Mouse (Mus musculus) cerebellum, postnatal 10 days (tissue): ENCODE results near the gene Ank.

ENCODE experiments used
- DNase-seq, 2 experiments: peaks; one replicate each; pipeline ENCODE4 v3.0.0; 2021; ENCODE audit warnings: mixed read lengths in 2 of 2

The Ank gene

DNA sequence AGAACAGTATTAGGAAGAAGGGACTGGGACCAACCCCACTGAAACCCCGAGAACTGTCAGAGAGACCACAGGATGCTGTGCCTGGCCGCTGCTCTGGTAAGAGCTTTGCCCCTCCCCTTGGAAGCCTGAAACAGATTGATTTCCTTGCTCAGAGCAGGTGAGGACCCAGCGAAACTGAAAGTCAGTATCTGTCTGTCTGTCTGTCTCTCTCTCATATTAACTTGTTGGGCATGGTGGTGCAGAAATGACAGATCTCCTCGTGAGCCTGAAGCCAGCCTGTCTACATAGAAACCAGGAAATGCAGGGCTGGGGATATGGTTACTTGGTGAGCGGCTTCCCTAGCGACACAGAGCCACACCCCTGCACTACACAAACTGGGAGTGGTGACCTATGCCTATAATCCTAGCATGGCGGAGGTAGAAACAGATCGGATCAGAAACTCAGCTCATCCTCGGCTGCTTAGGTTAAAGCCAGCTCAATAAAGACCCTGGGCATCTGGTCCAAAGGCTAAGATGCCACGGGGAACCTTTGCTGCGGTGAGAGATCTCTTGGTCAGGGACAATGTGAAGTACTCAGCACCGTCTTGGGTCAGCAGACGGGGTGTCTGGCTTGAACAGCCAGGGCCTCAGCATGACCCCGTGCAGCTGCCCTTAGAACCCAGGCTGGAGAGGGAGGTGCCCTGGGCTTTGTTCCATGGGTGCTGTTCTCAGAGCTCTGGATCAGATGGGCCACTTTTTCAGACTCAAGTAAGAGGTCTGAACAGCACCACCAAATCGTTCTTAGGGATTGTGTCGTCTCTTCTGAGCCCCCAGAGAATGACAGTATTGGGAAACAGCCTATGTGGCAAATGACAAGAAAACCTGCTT, 111.7 kb downstream of the Ank start:
- no peak for DNase-seq

DNA sequence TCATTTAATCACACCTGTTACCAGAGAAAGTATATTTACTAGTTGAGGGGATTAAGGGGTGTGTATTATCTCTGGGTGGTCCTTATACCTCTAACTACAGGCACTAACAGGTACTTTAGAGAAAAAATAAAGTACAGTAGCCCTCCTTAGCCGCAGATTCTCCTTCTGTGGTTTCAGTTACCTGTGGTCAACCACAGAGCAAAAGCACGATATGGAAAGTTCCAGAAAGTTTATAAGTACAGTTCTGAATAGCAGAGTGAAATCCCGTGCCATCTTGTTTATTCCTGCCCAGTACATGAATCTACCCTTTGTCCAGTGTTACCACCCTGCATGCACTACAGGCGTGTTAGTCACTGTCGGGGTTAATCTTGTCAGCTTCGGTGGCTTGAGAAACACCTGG, 112.4 kb downstream of the Ank start:
- no peak for DNase-seq

- DNase-seq: no peak
These were observed 113.4 kb downstream of the Ank start for GRCm38 (mm10) chr15:27579853-27580252.

- no peak for DNase-seq
These were observed 114.3 kb downstream of the Ank start for GRCm38 (mm10) chr15:27580771-27581170.

- DNase-seq: no peak
These were observed 115.2 kb downstream of the Ank start for GRCm38 (mm10) chr15:27581640-27582039.

DNA sequence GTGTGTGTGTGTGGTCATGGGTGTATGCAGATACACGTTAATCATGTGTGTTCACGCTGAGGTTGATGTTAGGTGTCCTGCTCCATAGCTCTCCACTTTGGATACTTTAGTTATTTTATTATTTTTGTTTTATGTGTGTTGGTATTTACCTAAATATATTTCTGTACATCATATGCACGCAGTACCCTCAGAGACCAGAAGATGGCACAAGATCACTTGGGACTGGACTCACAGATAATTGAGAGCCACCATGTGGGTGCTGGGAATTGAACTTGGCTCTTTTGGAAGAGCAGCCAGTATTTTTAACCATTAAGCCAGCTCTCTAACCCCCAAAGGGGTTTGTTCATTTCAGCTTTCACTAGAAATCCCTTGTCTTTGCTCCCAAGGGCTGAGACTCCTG, 116.0 kb downstream of the Ank start:
- DNase-seq: peak; percentile 41 to 48

GRCm38 (mm10) chr15:27583042-27583441, 116.6 kb downstream of the Ank start:
- DNase-seq: peak; percentile 66

- no peak for DNase-seq
These were observed 117.1 kb downstream of the Ank start for GRCm38 (mm10) chr15:27583620-27584019.

DNA sequence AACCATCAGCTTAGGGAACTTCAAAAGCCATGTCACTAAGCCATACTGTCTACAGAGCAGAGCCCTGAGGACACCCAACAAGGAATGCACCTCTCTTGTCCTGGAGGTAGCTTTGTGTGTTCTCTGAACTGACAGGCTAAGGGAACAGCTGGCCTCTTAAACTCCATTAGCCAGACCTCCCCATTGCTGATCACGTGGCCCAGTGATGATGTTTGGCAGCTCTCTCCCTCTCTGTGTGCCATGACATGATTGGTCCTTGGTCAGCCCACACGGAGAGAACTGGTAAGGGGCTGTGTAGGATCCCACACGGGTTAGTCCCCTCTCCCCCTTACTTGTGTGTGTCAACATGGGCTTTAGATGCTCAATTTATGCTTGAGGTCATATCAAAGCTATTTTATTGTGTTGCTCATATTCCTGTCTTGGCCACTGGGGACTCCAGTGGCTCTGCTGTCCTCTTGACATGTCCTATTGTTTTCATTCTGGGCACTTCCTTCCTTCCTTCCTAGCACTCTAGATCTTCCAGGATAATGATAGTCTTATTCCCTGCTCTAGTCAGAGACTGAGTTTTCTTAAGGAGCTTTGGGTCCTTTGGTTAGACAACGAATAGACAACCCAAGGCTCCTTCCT, 119.1 kb downstream of the Ank start:
- no peak for DNase-seq

- no peak for DNase-seq
These were observed 119.6 kb downstream of the Ank start for GRCm38 (mm10) chr15:27586093-27586480.

DNA sequence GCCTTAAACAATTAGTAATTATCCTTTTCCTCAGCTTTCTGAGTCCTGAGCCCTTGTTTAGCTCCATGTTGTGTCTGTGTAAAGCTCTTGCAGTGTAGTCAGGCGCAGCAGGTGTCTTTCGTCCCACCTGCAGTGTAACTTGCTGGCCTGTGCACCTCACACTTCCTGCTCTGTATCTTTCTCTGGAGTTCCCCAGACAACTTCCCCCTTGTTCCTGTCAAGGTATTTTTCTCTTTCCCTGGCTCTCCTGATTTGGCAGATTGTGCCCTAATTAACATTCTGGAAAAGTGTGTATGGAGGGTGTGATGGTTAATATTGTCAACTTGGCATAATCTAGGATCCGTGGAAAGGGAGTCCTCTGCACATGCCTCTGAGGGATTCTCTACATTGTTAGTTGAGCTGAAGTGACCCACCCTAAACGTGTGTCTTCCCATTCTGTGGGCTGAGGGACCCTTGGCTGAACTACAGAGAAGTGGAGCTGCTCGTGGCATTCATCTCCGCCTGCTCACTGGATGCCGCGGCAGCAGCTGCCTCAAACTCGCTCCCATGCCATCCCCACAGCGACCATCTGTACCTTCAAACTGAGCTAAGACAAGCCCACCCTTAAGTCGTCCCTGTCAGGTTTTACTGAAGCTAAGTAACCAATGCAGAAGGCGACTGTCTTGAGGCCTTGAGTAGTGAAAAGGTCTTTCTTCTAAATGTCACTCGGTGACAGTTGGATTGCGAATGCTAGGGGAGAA, 121.8 kb downstream of the Ank start:
- DNase-seq: peak; percentile 60 to 64

DNA sequence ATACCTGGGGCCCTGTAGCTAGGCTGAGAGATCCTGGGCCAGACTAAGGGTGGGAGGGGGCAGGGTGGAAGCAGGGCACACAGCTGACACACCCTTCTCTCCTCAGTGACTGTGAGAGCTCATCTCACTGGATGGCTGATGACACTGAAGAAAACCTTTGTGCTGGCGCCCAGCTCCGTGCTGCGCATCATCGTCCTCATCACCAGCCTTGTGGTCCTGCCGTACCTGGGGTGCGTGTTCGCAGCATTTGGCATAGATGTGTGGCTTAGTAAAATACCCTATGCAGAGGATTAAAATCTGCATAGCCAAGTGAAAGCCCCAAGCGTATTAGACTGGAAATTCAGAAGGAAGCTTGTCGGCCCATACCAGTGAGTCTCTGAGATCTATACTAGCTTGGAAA, 124.3 kb downstream of the Ank start:
- no peak for DNase-seq

DNA sequence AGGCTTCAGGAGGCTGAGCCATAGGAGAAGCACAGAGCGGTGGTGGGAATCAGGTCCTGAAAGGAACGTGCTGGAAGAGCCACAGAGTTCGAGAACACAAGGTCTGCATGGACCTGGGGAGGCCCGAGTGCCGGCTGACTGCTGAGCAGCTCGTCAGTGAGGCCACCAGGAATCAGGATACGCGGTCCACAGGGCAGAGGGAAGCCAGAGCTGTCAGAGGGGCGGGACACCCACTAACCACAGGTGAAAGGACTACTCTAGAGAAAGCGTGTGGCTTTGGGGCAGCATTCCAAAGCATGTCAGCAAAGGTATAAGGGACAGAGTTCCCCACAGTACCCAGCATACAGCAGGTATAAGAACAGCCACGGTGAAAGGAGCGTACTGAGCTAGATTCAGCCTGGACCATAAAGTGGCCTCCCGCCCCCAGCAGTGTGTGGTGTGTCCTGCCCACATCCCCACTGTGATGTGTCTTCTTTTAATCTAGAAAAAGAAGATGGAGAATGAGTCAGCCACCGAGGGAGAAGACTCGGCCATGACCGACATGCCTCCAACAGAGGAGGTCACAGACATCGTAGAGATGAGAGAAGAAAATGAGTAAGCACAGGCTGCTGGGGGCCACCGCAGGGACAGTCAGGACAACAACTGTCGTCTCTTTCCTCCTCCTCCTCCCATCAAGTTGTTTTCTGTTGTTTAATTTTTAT, 126.3 kb downstream of the Ank start:
- no peak for DNase-seq

DNA sequence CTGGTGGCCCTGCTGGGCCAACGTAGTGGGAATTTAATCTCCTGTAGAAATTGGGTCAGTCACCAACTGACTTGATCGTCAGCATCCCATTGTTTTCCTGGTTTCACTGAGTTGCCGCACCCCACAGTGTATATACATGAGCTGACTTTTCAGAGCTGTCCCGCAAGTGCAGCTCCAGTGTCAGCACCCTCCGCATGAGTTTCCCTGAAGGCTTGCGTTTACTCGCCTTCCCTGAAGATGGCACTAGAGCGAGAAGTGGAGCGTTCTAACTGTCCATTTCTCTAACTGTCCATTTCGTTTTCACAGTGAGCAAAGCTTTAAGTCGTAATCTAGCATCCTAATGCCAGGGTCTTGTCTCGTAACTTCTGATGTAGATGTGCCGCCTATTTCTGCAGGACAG, 127.2 kb downstream of the Ank start:
- peak; percentile 62 to 70 for DNase-seq

GRCm38 (mm10) chr15:27594973-27595372, 128.5 kb downstream of the Ank start:
- no peak for DNase-seq

DNA sequence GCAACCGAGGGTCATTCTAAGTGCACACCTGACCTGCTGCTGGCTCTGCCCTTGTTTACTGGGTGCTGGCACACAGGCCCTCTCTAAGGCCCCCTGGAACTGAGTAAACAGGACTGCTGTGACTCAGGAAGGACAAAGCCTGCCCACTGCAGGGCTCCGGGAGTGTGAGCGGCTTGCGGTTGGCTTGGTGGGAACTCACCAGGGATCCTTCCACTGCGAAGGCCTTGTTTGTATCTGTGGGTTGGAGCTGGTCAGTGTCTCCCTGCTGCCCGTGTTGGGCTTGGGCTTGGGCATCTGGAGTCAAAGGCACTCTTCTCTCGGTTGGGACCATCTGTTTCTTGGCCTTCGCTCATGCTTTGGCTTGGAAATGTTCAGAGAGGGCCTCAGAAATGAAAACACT, 129.1 kb downstream of the Ank start:
- DNase-seq: peak; percentile 37 to 53

DNA sequence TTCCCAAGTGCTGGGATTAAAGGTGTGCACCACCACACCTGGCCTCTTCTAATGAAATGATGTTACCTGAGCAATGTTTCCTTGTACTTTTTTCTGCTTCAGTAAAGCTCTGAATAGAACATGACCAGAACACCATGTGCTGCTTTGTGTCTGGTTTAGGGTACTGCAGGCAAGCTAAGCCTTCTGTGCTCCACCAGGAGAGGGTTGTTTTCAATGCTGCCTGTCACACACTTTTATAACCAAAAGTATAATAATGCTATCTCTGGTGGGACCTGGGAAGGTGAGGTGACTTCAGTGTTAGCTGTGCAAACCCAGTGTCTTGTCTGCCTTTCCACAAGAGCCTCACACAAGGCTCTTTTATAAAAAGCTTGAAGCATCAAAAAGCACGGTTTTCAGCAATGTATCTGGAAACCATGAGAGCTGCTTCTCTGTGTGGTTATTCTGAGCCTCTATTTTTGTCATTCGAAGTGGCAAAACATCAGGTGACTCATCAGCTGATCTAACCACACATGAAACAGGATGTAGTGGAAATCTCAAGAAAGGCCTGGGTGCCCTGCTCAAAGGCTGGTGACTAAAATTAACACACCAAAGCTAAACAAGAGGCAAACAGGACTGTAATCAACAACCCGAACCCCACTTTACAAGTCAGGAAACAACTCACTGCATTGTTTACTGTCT, 130.1 kb downstream of the Ank start:
- DNase-seq: no peak

- DNase-seq: no peak
These were observed 131.0 kb downstream of the Ank start for GRCm38 (mm10) chr15:27597516-27597915.

- DNase-seq: no peak
These were observed 132.4 kb downstream of the Ank start for GRCm38 (mm10) chr15:27598786-27599385.

GRCm38 (mm10) chr15:27600524-27600923, 134.0 kb downstream of the Ank start:
- no peak for DNase-seq

DNA sequence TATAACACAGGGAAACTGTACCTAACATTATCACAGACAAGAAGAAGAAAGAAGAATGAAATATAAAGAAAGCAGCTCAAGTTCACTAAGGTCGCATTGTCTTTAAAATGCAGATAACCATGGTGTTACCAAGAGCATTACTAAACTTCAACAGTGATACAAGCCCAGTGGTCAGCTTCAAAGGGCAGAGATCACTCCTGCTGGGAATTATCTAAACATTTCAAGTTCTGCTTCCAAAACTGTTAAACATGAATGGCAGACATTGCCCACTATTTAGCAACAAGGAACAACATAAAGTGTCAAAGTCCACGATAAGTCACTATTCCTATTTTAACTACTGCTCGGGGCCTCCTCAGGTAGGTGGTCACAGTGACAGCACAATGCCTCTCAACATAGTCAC, 138.1 kb downstream of the Ank start:
- DNase-seq: no peak

GRCm38 (mm10) chr15:27605252-27605651, 138.8 kb downstream of the Ank start:
- no peak for DNase-seq
